Mouse (Mus musculus): ENCODE measurements around the gene Katnb1. TPM values are rescaled to one million over a fixed set of nuclear protein-coding genes. Genes with fewer than 3 reads are reported as not detected.

The Katnb1 gene
- 19.7 and 20.8 TPM in 2 replicates for total RNA-seq (2023)

GRCm38 (mm10) chr8:95080381-95081341 is at the start of gene Katnb1:
Katnb1 (plus strand) TSS chr8:95081186.

GRCm38 (mm10) chr8:95054927-95055510 is 26.0 kb upstream of the Katnb1 start, which contains the start of gene Drc7:
Drc7 (plus strand) TSS chr8:95055103.

Other genes starting within 250 kb of the Katnb1 start
- 20.1 and 22.0 TPM in 2 replicates for gene Coq9, start 242.9 kb upstream of the Katnb1 start, total RNA-seq (2023)
- gene Ciapin1, start 242.8 kb upstream of the Katnb1 start, total RNA-seq (2023): 44.8 and 46.9 TPM in 2 replicates
- gene Polr2c, start 223.7 kb upstream of the Katnb1 start, total RNA-seq (2023): 35.4 and 45.1 TPM in 2 replicates
- gene Dok4, start 204.9 kb upstream of the Katnb1 start, total RNA-seq (2023): 1.1 and 1.5 TPM in 2 replicates
- gene Ccdc102a, start 163.1 kb upstream of the Katnb1 start, total RNA-seq (2023): 1.8 and 2.9 TPM in 2 replicates
- gene Adgrg5, start 157.5 kb upstream of the Katnb1 start, total RNA-seq (2023): 9.5 and 12.4 TPM in 2 replicates
- gene Adgrg1, start 106.4 kb upstream of the Katnb1 start, total RNA-seq (2023): 6.2 and 9.2 TPM in 2 replicates
- 175 and 211 TPM in 2 replicates for gene Adgrg3, start 63.5 kb upstream of the Katnb1 start, total RNA-seq (2023)
- 0.73 and 1.2 TPM in 2 replicates for gene Drc7, start 26.1 kb upstream of the Katnb1 start, total RNA-seq (2023)
- 15.4 and 16.1 TPM in 2 replicates for gene Kifc3, start 121.6 kb downstream of the Katnb1 start, total RNA-seq (2023)
- gene Cngb1, start 225.4 kb downstream of the Katnb1 start, total RNA-seq (2023): not detected in 2 replicates
- gene Tepp, start 229.4 kb downstream of the Katnb1 start, total RNA-seq (2023): not detected in 2 replicates